Mouse (Mus musculus) layer of hippocampus, postnatal 14 days (tissue): ENCODE measurements at regions not wholly inside any gene's neighbourhood (a gene's known extent, or its start where the extent isn't known, plus 50 kb on each side); places are given as distances from the start of the nearest gene placed in this dataset.

ENCODE experiments used
- DNase-seq, 2 experiments: peaks; one replicate each; pipeline ENCODE4 v3.0.0; 2021 to 2022; ENCODE audit warnings: low spot score in 2 of 2, mixed read lengths in 1 of 2

- no peak for DNase-seq
These were observed 663.3 kb downstream of the Smarca1 start for GRCm38 (mm10) chrX:47229506-47229905.

GRCm38 (mm10) chrX:47182902-47183301 lies 709.9 kb downstream of the Smarca1 start:
- DNase-seq = no peak

- DNase-seq = no peak
These were observed 735.0 kb downstream of the Smarca1 start for GRCm38 (mm10) chrX:47157742-47158141.

GRCm38 (mm10) chrX:47124140-47124928 lies 768.4 kb downstream of the Smarca1 start:
- peak in 1 of 2 experiments; percentile 8 for DNase-seq
